Mouse (Mus musculus) erythroblast, embryonic 14.5 days (primary cell): Measurements from ENCODE around the gene Tcf12. TPM values are rescaled to one million over a fixed set of nuclear protein-coding genes. Genes with fewer than 3 reads are reported as not detected.

Experiments used
- H3K27me3 ChIP-seq: 2 replicates; pipeline ENCODE4 v1.6.1; 2012; ENCODE audit warnings: inconsistent platforms; ENCODE audit not compliant: control insufficient read depth
- H3K36me3 ChIP-seq: 2 replicates; pipeline ENCODE4 v1.6.1; 2012; ENCODE audit warnings: mild to moderate bottlenecking, inconsistent platforms; ENCODE audit not compliant: control insufficient read depth
- H3K4me1 ChIP-seq: 2 replicates; pipeline ENCODE4 v1.6.1; 2012; ENCODE audit warnings: inconsistent platforms; ENCODE audit not compliant: control insufficient read depth
- H3K4me3 ChIP-seq: replicated peaks from 2 replicates; pipeline ENCODE3; 2012; ENCODE audit warnings: moderate library complexity, mild to moderate bottlenecking, inconsistent platforms
- H3K9me3 ChIP-seq: 2 replicates; pipeline ENCODE4 v1.6.1; 2012; ENCODE audit warnings: low read length, inconsistent platforms, mixed read lengths; ENCODE audit not compliant: control insufficient read depth
- GATA1 ChIP-seq: IDR thresholded peaks from 2 replicates; pipeline ENCODE4 v1.6.1; 2012; ENCODE audit warnings: low read length, inconsistent platforms, mixed read lengths
- TAL1 ChIP-seq: IDR thresholded peaks from 3 replicates; pipeline ENCODE4 v1.6.1; 2012; ENCODE audit warnings: low read length, inconsistent platforms, mixed read lengths
- polyA plus RNA-seq: library from polyadenylated mRNA; stranded (reverse); fragments of >175 nt; gene quantifications from 2 replicates; pipeline ENCODE4 v1.2.3, GENCODE M21; 2012

The Tcf12 gene
- polyA plus RNA-seq, 1 experiment = 1.2 TPM

DNA sequence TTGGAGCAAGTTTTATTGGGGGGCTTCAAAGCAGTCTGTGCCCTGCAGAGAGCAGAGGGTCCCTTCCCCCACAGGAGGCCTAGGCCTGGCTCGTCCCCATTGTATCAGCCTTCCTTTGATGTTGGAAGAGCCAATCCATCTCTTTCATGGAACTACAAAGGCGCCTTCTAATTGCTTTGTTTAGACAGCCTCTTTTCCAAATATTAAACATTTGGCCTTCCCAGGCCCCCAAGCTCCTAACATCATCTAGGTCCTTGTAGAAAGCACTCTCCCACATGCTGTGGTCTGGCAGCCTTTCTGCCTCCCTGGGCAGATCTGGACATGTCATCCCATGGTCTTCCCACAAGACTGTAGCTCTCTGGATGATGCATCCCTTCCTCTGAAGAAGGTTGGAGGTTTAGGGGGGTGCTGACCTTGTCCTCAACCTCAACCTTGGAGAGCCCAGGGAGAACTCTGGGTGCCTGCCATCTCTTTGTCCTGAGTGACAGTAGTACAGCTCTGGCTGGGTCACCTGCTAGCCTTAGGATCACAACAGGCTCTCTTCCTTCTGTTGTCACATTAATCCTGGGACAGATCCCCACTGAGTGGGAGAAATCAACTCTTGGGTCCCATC, 276.4 kb downstream of the Tcf12 start:
- Histone ChIP-seq H3K9me3 (no peaks in the 10 kb centered on the region), H3K27me3 (no peaks in the 10 kb centered on the region), H3K4me3 (no peak overlapping the region), H3K4me1 (peaks cover 3% of the 10 kb centered on the region), H3K36me3 (no peaks in the 10 kb centered on the region)
- TF ChIP-seq TAL1 (no peak), GATA1 (no peak)

DNA sequence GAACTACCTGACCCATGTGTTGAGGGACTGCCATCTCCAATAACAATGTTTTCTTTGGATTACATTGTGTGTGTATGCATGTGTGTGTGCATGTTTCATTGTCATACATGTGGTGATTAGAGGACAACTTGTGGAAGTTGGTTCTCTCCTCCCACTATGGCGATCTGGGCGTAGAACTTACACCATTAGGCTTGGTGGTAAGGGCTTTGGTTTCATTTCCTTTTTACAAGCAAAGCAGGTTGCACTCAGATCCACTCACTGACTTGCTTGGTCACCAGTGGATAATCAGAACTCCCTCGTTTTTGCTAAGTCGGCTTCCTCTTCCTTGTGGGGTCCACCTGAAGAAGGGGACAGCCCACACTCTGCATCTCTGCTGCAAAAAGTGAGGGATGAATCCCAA, 277.0 kb downstream of the Tcf12 start:
- Histone ChIP-seq H3K4me1 (peaks cover 3% of the 10 kb centered on the region), H3K9me3 (no peaks in the 10 kb centered on the region), H3K27me3 (no peaks in the 10 kb centered on the region), H3K4me3 (no peak overlapping the region), H3K36me3 (no peaks in the 10 kb centered on the region)
- no peak for TF ChIP-seq TAL1
- TF ChIP-seq GATA1 = no peak

DNA sequence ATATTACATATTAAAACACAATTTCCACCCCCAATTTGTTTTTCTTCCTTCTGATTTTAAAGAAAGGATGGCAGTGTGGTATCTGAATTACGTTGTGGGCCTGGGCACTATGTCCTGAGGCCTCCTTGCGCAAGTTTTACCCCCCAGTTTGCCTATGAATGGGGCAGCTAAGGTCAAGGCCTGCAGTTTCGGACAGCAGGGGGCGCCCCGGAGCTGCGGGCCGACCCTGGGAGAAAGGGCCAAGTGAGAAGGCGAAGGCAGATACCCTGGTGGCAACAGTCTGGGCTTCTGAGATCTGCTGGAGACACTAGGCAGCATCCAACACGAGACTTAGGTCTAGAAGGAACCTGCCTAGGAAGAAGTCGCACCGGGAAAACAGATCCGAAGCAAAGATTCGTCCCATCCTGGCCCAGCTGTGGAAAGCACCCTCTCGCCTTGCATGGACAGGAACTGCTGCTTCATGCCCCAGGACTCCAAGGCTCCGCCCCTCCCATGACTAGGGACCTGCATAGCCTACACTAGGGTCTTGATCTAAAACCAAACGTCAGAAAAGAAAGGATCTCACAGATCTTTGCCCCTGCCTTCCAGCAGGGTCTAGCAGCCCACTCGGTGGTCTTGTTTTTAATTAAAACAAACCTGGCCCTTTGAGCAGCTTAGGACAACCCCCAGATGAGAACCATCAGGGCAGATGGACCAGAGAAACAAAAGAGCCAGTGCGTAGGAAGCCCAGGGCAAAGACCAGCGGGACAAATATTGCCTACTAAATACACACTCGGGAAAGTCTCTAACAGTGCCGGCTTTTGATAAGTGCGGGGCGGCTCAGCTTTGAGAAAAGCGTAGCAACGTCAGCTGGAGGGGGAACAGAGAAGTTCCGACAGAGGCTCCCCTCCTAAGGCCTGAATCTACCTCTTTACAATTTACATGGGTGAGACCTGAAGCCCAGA, 279.6 kb downstream of the Tcf12 start:
- H3K27me3 ChIP-seq = no peaks in the 10 kb centered on the region
- TF ChIP-seq TAL1 = no peak
- TF ChIP-seq GATA1 = no peak
- H3K36me3 ChIP-seq = no peaks in the 10 kb centered on the region
- no peaks in the 10 kb centered on the region for H3K9me3 ChIP-seq
- H3K4me1 ChIP-seq = peaks cover 3% of the 10 kb centered on the region
- no peak overlapping the region for H3K4me3 ChIP-seq

DNA sequence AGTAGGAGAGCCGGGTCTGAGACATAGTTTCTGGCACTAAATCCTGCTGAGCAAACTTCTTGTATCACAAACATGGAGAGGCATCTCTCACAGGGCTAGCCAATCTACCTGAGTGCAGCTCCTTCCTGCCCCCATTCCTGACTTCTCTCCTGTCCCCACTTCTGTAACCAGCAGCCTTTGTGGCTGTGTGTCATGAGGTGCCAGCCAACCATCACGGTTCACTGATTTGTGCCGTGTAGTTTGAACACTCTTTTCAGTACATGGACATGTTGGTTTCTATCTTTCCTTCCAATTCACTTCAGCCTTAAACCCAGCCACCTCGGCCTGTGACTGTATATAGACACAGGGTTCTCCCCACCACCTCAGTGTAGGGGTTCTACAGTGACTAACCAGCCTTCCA, 280.7 kb downstream of the Tcf12 start:
- H3K36me3 ChIP-seq = no peaks in the 10 kb centered on the region
- no peaks in the 10 kb centered on the region for H3K27me3 ChIP-seq
- peaks cover 3% of the 10 kb centered on the region for H3K4me1 ChIP-seq
- TF ChIP-seq TAL1 (no peak), GATA1 (no peak)
- H3K9me3 ChIP-seq = no peaks in the 10 kb centered on the region
- H3K4me3 ChIP-seq = no peak overlapping the region

- no peak overlapping the region for H3K4me3 ChIP-seq
- no peaks in the 10 kb centered on the region for H3K27me3 ChIP-seq
- H3K36me3 ChIP-seq = no peaks in the 10 kb centered on the region
- H3K9me3 ChIP-seq = no peaks in the 10 kb centered on the region
- peaks cover 3% of the 10 kb centered on the region for H3K4me1 ChIP-seq
- no peak for TF ChIP-seq TAL1
Measured at GRCm38 (mm10) chr9:71830365-71830764, 281.3 kb downstream of the Tcf12 start.

- no peaks in the 10 kb centered on the region for H3K27me3 ChIP-seq
- no peaks in the 10 kb centered on the region for H3K9me3 ChIP-seq
- TF ChIP-seq TAL1 = no peak
- no peak for TF ChIP-seq GATA1
Measured at GRCm38 (mm10) chr9:71829753-71830152, 281.9 kb downstream of the Tcf12 start.

DNA sequence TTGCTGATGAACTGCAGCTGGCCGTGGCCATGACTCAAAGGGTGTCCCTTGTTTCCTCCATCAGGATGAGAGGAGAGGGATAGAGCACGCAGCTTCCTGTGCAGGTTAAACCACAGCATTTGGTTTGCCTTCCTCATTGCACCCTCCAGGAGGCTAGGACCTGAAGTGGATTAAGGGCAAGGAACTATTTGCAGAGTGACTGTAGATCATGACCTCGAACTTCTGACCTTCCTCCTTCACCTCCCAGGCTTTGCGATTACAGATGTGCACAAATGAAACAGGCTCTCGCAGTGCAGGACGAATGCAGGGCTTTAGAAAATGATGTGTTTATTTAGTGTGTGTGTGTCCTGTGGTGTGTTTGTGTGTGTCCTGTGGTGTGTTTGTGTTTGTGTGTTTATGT, 282.5 kb downstream of the Tcf12 start:
- Histone ChIP-seq H3K36me3 (no peaks in the 10 kb centered on the region), H3K4me3 (no peak overlapping the region), H3K9me3 (no peaks in the 10 kb centered on the region), H3K4me1 (peaks cover 3% of the 10 kb centered on the region), H3K27me3 (no peaks in the 10 kb centered on the region)
- no peak for TF ChIP-seq TAL1
- TF ChIP-seq GATA1 = no peak

More at GRCm38 (mm10) chr9:71829753-71830152, 281.9 kb downstream of the Tcf12 start:
- Histone ChIP-seq H3K4me1 (peaks cover 3% of the 10 kb centered on the region), H3K4me3 (no peak overlapping the region), H3K36me3 (no peaks in the 10 kb centered on the region)

DNA sequence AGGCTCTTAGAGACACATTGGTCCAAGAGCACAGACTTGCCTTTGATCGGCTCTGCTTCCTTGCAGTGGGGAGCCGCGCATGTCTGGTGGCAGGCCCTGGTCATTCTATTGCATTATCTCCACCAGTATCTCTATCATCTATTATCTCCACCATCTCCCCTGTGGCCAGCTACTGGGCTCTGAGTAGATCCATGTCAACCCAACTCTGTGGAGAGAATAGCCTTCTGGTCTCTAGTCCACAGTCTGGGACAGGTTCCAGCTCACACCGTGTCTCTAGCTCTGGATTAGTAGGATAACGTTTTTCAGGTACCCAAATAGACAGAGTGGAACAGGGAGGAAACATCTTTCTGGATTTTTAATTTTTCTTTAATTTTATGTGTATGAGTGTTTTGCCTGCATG, 284.3 kb downstream of the Tcf12 start:
- no peaks in the 10 kb centered on the region for H3K9me3 ChIP-seq
- H3K27me3 ChIP-seq = no peaks in the 10 kb centered on the region
- peaks cover 3% of the 10 kb centered on the region for H3K4me1 ChIP-seq
- TF ChIP-seq GATA1 = no peak
- no peak for TF ChIP-seq TAL1
- H3K36me3 ChIP-seq = no peaks in the 10 kb centered on the region
- no peak overlapping the region for H3K4me3 ChIP-seq

DNA sequence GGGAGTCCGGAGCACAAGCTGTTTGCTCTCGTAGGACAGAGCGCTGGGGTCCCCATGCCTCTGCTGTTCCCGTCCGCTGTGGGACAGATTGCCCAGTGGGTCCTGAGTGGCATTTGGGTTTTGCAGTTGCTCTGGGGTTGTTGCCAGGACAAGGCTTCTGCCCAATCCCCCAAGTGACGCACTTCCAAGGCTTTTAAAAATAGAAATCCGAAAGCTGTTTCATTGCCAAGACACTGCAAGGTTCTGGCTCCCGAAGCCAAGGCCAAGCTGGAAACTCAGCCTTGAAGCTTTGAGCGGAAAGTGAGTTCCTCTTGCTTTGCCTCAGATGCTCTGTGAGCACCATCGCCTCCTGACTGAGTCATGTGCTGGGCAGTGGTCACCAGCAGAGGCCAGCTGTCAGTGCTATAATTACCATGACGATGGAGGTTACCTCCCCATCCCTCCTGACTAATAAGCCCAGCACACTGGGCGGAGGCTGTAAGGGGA, 285.6 kb downstream of the Tcf12 start:
- H3K4me1 ChIP-seq = no peaks in the 10 kb centered on the region
- no peak overlapping the region for H3K4me3 ChIP-seq
- H3K27me3 ChIP-seq = no peaks in the 10 kb centered on the region
- TF ChIP-seq TAL1 (no peak), GATA1 (no peak)
- no peaks in the 10 kb centered on the region for H3K9me3 ChIP-seq
- H3K36me3 ChIP-seq = no peaks in the 10 kb centered on the region
